9 mouse cellular contexts compared by ENCODE assay signal in genomic region chr2:152738341-152738740, GRCm38 (mm10). TPM values are rescaled to one million over a fixed set of nuclear protein-coding genes. Genes with fewer than 3 reads are reported as not detected.
DNase-seq lines count a peak whose midpoint lies in the region; ATAC-seq and TF ChIP-seq lines count a peak whose summit lies in the region.
"Had no signal": no experiment of that assay in that cellular context is flagged by ENCODE, and none has a peak within 500 bp of the region (broad histone marks: within the 10 kb centered on the region; RNA-seq: fewer than 3 reads in every experiment).

No protein-coding gene starts in this region.

- H3K9ac ChIP-seq in forebrain, embryonic 11.5 days (ENCODE audit: low read length): no peak overlapping the region; the same call in 1 of the 2 replicates
- H3K9ac ChIP-seq in limb, embryonic 12.5 days (replicated peaks): peak overlapping the region; percentile 98

- H3K4me3 ChIP-seq in lung, adult 2 months (replicated peaks; ENCODE audit: extremely low read depth, low read depth, low read length): peak overlapping the region; percentile 59
- H3K4me3 ChIP-seq in forebrain, embryonic 11.5 days (ENCODE audit: low read depth, low read length): peak overlapping the region; percentile 58
- H3K4me3 ChIP-seq in limb, embryonic 12.5 days (replicated peaks): peak overlapping the region; percentile 91

- peaks cover 23% of the 10 kb centered on the region for H3K4me1 ChIP-seq in lung, adult 2 months (ENCODE audit: control insufficient read depth, insufficient read depth, low read length)
- peaks cover 28% of the 10 kb centered on the region for H3K4me1 ChIP-seq in forebrain, embryonic 11.5 days (replicated peaks; ENCODE audit: control insufficient read depth, insufficient read depth, low read length)
- peaks cover 64% of the 10 kb centered on the region for H3K4me1 ChIP-seq in limb, embryonic 12.5 days (replicated peaks)

- peaks cover 5% of the 10 kb centered on the region for H3K27me3 ChIP-seq in forebrain, embryonic 11.5 days (ENCODE audit: control insufficient read depth, insufficient read depth, low read length)
- no peaks in the 10 kb centered on the region for H3K27me3 ChIP-seq in limb, embryonic 12.5 days

- ATAC-seq in forebrain, embryonic 11.5 days (replicated peaks; ENCODE audit: low FRiP score): no peak
- no peak for ATAC-seq in limb, embryonic 12.5 days (ENCODE audit: insufficient number of reproducible peaks, insufficient read depth, low FRiP score, low TSS enrichment, low read depth)
- ATAC-seq in cerebellum, adult (ENCODE audit: insufficient number of reproducible peaks, low FRiP score, low TSS enrichment): no peak
- no peak for ATAC-seq in frontal cortex, adult (ENCODE audit: low TSS enrichment)

- no peak overlapping the region for H3K27ac ChIP-seq in forebrain, embryonic 11.5 days (ENCODE audit: low read depth, low read length)
- H3K27ac ChIP-seq in limb, embryonic 12.5 days: peak overlapping the region; percentile 99

- H3K9me3 ChIP-seq in forebrain, embryonic 11.5 days (ENCODE audit: control insufficient read depth, low read length): no peaks in the 10 kb centered on the region
- no peaks in the 10 kb centered on the region for H3K9me3 ChIP-seq in limb, embryonic 12.5 days

- no peaks in the 10 kb centered on the region for H3K36me3 ChIP-seq in forebrain, embryonic 11.5 days (ENCODE audit: control insufficient read depth, insufficient read depth, low read length)
- peaks cover 8% of the 10 kb centered on the region; the same call in 1 of the 2 replicates for H3K36me3 ChIP-seq in limb, embryonic 12.5 days

- no peak for DNase-seq in lung, adult 2 months
- DNase-seq in lung, postnatal 25 days (ENCODE audit: low spot score): no peak
- DNase-seq in forebrain, embryonic 11.5 days (ENCODE audit: low spot score): no peak
- DNase-seq in retina, postnatal 1 day: peak; percentile 23
- no peak for DNase-seq in cerebellum, postnatal 25 days
- DNase-seq: spleen, adult 18-20 months had no signal

- peak overlapping the region; percentile 94 for H3K4me2 ChIP-seq in forebrain, embryonic 11.5 days (ENCODE audit: low read depth, low read length, severe bottlenecking)
- H3K4me2 ChIP-seq in limb, embryonic 12.5 days: peak overlapping the region; percentile 93

- no peak for TF ChIP-seq POLR2A in lung, adult 2 months (IDR thresholded peaks at IDR 0.05; ENCODE audit: borderline replicate concordance, extremely low read depth, low read depth, low read length)

- TF ChIP-seq CTCF in lung, adult 2 months (IDR thresholded peaks at IDR 0.05; ENCODE audit: insufficient read depth, low read length): no peak

- WGBS in lung, adult 2 months: 17% methylated on average over 2 of the region's 2 CpGs
- 67% methylated on average over 2 of the region's 2 CpGs for WGBS in forebrain, embryonic 11.5 days
- WGBS in limb, embryonic 12.5 days: 35% methylated on average over 2 of the region's 2 CpGs

RNA-seq across cellular contexts. Expression of gene Id1, which starts 2.3 kb away (rescaled TPM):
- 323 and 438 TPM in 2 replicates for polyA plus RNA-seq in lung, adult 2 months (2012; rRNA removed)
- 51.1 and 53.1 TPM in 2 replicates for polyA plus RNA-seq in forebrain, embryonic 11.5 days (2014; fragmentation: Nextera tagmentation; extraction: Ambion mirVana)
- polyA plus RNA-seq in limb, embryonic 12.5 days (2016; fragmentation: Nextera tagmentation; extraction: Ambion mirVana): 299 and 330 TPM in 2 replicates

RNA-seq across cellular contexts. Expression of gene Cox4i2, which starts 15.6 kb away (rescaled TPM):
- polyA plus RNA-seq in lung, adult 2 months (2012; rRNA removed): 84.7 and 90.1 TPM in 2 replicates
- 4.6 and 5.5 TPM in 2 replicates for polyA plus RNA-seq in forebrain, embryonic 11.5 days (2014; fragmentation: Nextera tagmentation; extraction: Ambion mirVana)
- 29.9 and 30.6 TPM in 2 replicates for polyA plus RNA-seq in limb, embryonic 12.5 days (2016; fragmentation: Nextera tagmentation; extraction: Ambion mirVana)

RNA-seq across cellular contexts. Expression of gene Mcts2, which starts 51.5 kb away (rescaled TPM):
- 2.9 and 3.8 TPM in 2 replicates for polyA plus RNA-seq in lung, adult 2 months (2012; rRNA removed)
- 37.9 and 39.5 TPM in 2 replicates for polyA plus RNA-seq in forebrain, embryonic 11.5 days (2014; fragmentation: Nextera tagmentation; extraction: Ambion mirVana)
- 36.3 and 39.2 TPM in 2 replicates for polyA plus RNA-seq in limb, embryonic 12.5 days (2016; fragmentation: Nextera tagmentation; extraction: Ambion mirVana)
